Mouse (Mus musculus) cortical plate, adult 2 months (tissue): ENCODE data around the gene 1810049J17Rik.

Experiments used
- CTCF ChIP-seq: fragments of 200-500 bp; IDR thresholded peaks from 2 replicates; pipeline ENCODE4 v1.5.1; 2011; ENCODE audit warnings: mild to moderate bottlenecking, control low read depth, low read length; ENCODE audit not compliant: insufficient read depth; ENCODE audit errors: extremely low read depth
- POLR2A ChIP-seq: fragments of 200-500 bp; IDR thresholded peaks from 2 replicates; pipeline ENCODE4 v1.6.1; 2011; ENCODE audit warnings: mild to moderate bottlenecking, low read length, control low read depth; ENCODE audit not compliant: insufficient read depth; ENCODE audit errors: extremely low read depth

- no peak for TF ChIP-seq CTCF
- no peak for TF ChIP-seq POLR2A
Measured at GRCm38 (mm10) chr15:12285535-12285809, 36.2 kb downstream of the 1810049J17Rik start.
